Mouse (Mus musculus): ENCODE measurements around the gene Rbm3. TPM values are rescaled to one million over a fixed set of nuclear protein-coding genes. Genes with fewer than 3 reads are reported as not detected.
"Not testable (repeated sequence)": the region's sequence is repeated elsewhere in the genome, so short reads cannot be mapped to it uniquely, and the experiment has no call there.

Gene Rbm3
- polyA plus RNA-seq, 1 experiment from 2014 or later, result 336 TPM

DNA sequence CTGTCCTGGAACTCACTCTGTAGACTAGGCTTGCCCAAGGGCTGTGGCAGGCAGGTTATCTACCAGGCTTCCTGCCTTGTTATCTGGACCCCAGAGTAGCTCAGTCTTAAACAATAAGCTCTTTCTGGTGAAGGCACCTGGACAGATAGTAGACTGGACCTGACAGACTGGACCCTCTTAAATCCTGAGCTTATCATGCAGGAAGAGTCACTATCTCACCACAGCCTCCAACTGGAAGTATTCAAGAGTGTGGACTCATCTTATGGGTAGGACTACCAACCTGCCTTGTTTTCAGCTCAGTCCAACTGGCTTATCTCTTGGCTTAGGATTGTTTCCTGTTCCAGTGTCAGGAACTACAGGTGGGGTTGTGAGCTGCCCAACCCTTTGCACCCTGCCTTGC, 28.4 kb downstream of the Rbm3 start:
- H3K4me2 ChIP-seq, result no peak overlapping the region
- H3K9ac ChIP-seq, result no peak overlapping the region
- H3K27me3 ChIP-seq, result no peaks in the 10 kb centered on the region
- ATAC-seq (ENCODE audit: low read depth), result no peak
- H3K36me3 ChIP-seq, result no peaks in the 10 kb centered on the region
- H3K27ac ChIP-seq (replicated peaks), result no peak overlapping the region
- H3K4me1 ChIP-seq (replicated peaks), result no peaks in the 10 kb centered on the region
- H3K9me3 ChIP-seq, result no peaks in the 10 kb centered on the region
- H3K4me3 ChIP-seq, result no peak overlapping the region

DNA sequence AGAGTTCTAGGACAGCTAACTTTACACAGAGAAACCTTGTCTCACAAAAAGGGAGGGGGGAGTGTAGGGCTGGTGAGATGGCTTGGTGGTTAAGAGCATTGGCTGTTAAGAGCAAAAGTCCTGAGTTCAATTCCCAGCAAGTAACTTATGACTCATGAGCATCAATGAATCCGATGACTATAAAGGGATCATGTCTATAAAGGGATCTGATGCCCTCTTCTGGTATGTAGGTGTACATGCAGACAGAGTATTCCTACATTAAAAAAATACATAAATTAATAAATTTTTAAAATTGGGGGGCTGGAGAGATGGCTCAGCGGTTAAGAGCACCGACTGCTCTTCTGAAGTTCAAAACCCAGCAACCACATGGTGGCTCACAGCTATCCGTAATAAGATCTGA, 30.4 kb downstream of the Rbm3 start:
- Histone ChIP-seq H3K9ac (no peak overlapping the region), H3K36me3 (no peaks in the 10 kb centered on the region), H3K4me2 (no peak overlapping the region), H3K27me3 (no peaks in the 10 kb centered on the region), H3K9me3 (no peaks in the 10 kb centered on the region), H3K4me3 (no peak overlapping the region), H3K27ac (replicated peaks) (no peak overlapping the region), H3K4me1 (replicated peaks) (no peaks in the 10 kb centered on the region)
- ATAC-seq (ENCODE audit: low read depth), result no peak
- WGBS, result 83% methylated on average over 4 of the region's 4 CpGs

DNA sequence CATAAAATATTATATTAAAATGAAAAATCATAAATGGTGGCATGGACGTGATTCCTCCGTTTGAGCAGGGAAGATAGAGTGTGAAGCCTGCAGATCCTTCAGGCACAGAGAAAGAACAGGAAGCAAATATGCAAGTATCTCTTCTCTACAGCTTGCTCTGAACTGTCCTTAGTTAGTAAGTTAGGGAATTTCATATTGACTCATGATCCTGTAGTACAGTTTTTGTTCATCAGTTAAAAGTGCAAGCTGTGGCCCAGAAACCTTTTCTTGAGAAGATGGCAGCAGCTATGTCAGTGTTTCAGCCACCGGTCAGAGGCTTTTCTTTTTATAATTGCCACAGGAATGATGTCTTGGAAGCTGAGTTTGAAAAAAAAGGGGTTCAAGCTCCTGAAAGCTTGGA, 40.7 kb downstream of the Rbm3 start:
- no peak overlapping the region for H3K9ac ChIP-seq
- H3K27me3 ChIP-seq, result no peaks in the 10 kb centered on the region
- no peaks in the 10 kb centered on the region for H3K9me3 ChIP-seq
- H3K27ac ChIP-seq (replicated peaks), result no peak overlapping the region
- peaks cover 5% of the 10 kb centered on the region; the same call in 1 of the 2 replicates for H3K4me1 ChIP-seq (replicated peaks)
- H3K4me3 ChIP-seq, result no peak overlapping the region
- H3K4me2 ChIP-seq, result no peak overlapping the region
- no peaks in the 10 kb centered on the region for H3K36me3 ChIP-seq
- ATAC-seq (ENCODE audit: low read depth), result no peak
- 89% methylated on average over 3 of the region's 3 CpGs for WGBS

DNA sequence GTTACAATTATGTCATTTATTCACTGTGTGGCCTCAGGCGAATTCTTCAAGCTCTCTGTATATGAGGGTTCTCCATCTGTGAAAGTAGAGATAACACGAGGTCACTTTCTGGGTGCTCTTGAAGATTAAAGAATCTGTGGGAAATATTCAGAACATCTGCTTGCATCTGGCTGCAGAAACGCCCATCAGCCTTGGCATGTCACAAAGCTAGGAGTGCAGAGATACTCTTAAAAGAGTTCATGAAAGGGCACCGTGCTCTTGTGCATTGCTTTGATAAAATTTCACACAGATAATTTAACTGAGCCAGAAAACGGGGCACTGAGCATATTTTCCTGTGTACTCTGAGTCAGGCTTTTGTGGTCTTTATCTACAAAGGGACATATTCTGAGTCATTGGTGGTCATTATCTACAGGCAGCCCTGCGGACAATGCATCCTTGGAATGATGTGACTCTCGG, 43.4 kb downstream of the Rbm3 start:
- no peaks in the 10 kb centered on the region for H3K36me3 ChIP-seq
- no peak overlapping the region for H3K4me3 ChIP-seq
- H3K27ac ChIP-seq (replicated peaks), result no peak overlapping the region
- H3K9ac ChIP-seq, result no peak overlapping the region
- WGBS, result 75% methylated on average over 7 of the region's 7 CpGs
- no peak for ATAC-seq (ENCODE audit: low read depth)
- peaks cover 5% of the 10 kb centered on the region; the same call in 1 of the 2 replicates for H3K4me1 ChIP-seq (replicated peaks)
- H3K4me2 ChIP-seq, result no peak overlapping the region
- no peaks in the 10 kb centered on the region for H3K9me3 ChIP-seq
- no peaks in the 10 kb centered on the region for H3K27me3 ChIP-seq

DNA sequence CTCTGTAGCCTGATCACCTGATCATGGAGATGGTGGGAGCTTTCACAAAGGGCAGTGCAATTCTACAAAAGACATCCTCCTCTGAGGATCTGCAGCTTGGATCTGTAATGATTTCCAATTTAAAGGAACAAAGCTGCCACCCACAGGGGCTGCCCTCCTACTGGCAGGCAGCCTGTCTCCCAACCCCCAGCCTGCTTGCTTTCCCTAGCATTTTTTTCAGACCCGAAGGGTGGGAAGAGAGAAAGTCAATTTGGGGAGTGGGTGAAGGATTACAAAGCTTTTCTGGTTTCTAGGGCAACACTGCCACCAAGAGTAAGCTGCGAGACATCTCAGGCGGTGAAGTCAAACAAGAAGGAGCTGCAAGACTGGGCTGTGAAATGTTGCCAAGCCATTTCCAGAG, 44.7 kb downstream of the Rbm3 start:
- 27% methylated on average over 3 of the region's 3 CpGs for WGBS
- H3K9ac ChIP-seq, result no peak overlapping the region
- peak; percentile 63 for ATAC-seq (ENCODE audit: low read depth)
- H3K4me2 ChIP-seq, result 0 out of 2 replicates have a peak overlapping the region, but pooled peaks have one; percentile 3
- H3K4me3 ChIP-seq, result no peak overlapping the region
- H3K36me3 ChIP-seq, result no peaks in the 10 kb centered on the region
- peak overlapping the region; percentile 88 for H3K27ac ChIP-seq (replicated peaks)
- no peaks in the 10 kb centered on the region for H3K9me3 ChIP-seq
- no peaks in the 10 kb centered on the region for H3K27me3 ChIP-seq
- peaks cover 5% of the 10 kb centered on the region; the same call in 1 of the 2 replicates for H3K4me1 ChIP-seq (replicated peaks)

DNA sequence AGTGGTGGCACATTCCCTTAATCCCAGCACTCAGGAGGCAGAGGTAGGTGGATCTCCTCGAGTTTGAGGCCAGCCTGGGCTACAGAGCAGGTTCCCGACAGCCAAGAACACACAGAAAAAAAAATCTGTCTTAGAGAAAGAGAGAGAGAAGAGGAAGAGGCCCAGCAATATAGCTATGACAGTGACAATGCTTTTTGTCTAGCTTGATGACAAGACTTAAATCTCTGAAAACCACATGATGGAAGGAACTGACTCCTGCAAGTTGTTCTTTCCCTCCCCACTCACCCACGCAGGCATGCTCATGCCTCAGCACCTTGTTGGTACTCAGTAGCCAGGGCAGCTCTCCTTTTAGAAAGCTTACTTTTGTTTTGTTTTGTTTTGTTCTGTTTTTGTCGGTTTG, 46.2 kb downstream of the Rbm3 start:
- Histone ChIP-seq H3K27me3 (no peaks in the 10 kb centered on the region), H3K9ac (no peak overlapping the region), H3K9me3 (no peaks in the 10 kb centered on the region), H3K4me1 (replicated peaks) (peaks cover 5% of the 10 kb centered on the region; the same call in 1 of the 2 replicates), H3K4me2 (no peak overlapping the region), H3K36me3 (no peaks in the 10 kb centered on the region), H3K27ac (replicated peaks) (no peak overlapping the region), H3K4me3 (no peak overlapping the region)
- WGBS, result 57% methylated on average over 4 of the region's 4 CpGs
- ATAC-seq (ENCODE audit: low read depth), result no peak

DNA sequence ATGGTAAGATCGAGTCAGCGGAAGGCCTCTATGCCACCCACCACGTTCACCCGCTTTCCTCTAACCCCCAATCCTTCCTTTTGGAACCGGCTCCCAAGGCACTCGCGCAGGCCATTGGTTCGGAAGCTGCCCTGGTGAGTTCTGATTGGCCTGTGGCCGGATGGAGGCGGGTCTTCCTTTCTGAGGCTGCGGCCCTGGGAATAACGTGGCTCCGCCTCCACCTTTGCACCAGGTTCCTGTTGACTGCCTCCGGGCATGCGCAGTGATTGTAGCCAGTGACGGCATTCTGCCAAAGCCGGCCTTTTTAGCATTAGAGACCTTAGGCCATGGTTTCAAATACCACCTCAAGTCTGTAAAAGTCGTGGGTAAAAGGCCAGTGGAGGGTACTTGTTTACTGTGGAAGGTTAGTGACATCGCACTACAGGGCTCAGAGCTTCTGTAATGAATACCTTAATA, 48.9 kb downstream of the Rbm3 start:
- Histone ChIP-seq H3K9ac (0 out of 2 replicates have a peak overlapping the region, but pooled peaks have one; percentile 34), H3K4me1 (replicated peaks) (peaks cover 5% of the 10 kb centered on the region; the same call in 1 of the 2 replicates)
- WGBS, result 14% methylated on average over 19 of the region's 19 CpGs

DNA sequence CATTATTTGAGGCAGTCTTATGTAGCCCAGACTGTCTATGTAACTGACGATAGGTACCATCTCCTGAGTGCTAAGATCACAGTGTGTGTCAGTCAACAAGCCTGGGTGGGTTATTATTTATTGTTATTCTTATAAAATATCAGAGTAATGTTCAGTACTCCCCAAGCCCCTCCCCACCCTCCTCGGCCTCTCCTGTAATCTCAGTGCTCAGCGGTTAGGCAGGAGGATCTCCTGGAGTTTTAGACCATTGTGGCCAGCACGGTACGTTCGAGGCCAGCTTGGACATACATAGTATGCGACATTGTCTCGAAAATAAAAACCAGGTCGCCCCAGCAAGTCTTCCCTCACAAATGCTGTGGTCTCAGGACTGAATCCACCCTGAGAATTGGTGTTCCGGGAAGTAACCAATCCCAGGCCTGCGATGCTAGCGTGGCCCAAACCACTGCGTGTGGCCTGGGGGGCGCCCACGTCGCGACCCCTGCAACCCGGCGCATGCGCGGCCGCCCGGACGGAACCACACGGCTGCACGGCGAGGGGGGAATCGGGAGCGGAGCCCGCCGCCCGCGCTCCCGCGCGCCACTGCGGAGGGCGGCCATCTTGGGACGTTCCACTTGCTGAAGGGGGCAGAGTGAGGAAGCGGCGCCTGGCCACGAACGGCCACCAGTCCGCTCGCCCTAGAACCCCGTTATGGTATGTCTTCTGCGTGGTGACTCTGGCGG, 49.5 kb downstream of the Rbm3 start:
- not testable (repeated sequence) for H3K9me3 ChIP-seq; H3K4me1 ChIP-seq (replicated peaks); H3K36me3 ChIP-seq; H3K27me3 ChIP-seq
- 11% methylated on average over 20 of the region's 48 CpGs for WGBS
- 0 out of 2 replicates have a peak overlapping the region, but pooled peaks have one; percentile 46 for H3K27ac ChIP-seq (replicated peaks)
- ATAC-seq (ENCODE audit: low read depth), result peak; percentile 89
- peak overlapping the region; percentile 31; the same call in 1 of the 2 replicates for H3K9ac ChIP-seq
- H3K4me2 ChIP-seq, result peak overlapping the region; percentile 51
- H3K4me3 ChIP-seq, result peak overlapping the region; percentile 27

More for the DNA sequence above, 48.9 kb downstream of the Rbm3 start:
- no peaks in the 10 kb centered on the region for H3K36me3 ChIP-seq
- ATAC-seq (ENCODE audit: low read depth), result peak; percentile 94
- H3K4me3 ChIP-seq, result peak overlapping the region; percentile 22
- H3K27ac ChIP-seq (replicated peaks), result 0 out of 2 replicates have a peak overlapping the region, but pooled peaks have one; percentile 42
- H3K27me3 ChIP-seq, result no peaks in the 10 kb centered on the region
- H3K9me3 ChIP-seq, result no peaks in the 10 kb centered on the region
- peak overlapping the region; percentile 49 for H3K4me2 ChIP-seq

DNA sequence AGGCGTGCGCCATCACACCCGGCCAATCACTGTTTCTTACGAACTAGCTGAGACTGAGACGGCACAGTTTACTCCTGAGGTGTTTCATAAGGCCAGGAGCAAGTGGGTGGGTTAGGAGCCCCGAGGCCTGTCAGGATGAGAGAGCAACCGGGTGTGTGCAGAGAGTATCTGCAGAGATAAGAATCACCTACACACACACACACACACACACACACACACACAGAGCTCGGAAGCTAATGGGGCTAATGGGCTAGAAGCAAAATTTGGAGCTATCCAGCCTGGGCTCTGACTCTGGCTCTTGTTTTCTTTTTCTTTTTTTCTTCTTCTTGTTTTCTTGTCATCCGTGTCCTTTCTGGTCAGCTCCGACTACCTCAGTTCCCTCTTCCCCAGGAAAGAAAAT, 50.1 kb downstream of the Rbm3 start:
- Histone ChIP-seq H3K9ac (0 out of 2 replicates have a peak overlapping the region, but pooled peaks have one; percentile 31), H3K4me1 (replicated peaks) (peaks cover 2% of the 10 kb centered on the region; the same call in 1 of the 2 replicates), H3K4me2 (peak overlapping the region; percentile 51), H3K9me3 (no peaks in the 10 kb centered on the region), H3K27me3 (no peaks in the 10 kb centered on the region), H3K36me3 (no peaks in the 10 kb centered on the region), H3K27ac (replicated peaks) (0 out of 2 replicates have a peak overlapping the region, but pooled peaks have one; percentile 46), H3K4me3 (peak overlapping the region; percentile 27)
- ATAC-seq (ENCODE audit: low read depth), result no peak
- WGBS, result 91% methylated on average over 10 of the region's 10 CpGs

DNA sequence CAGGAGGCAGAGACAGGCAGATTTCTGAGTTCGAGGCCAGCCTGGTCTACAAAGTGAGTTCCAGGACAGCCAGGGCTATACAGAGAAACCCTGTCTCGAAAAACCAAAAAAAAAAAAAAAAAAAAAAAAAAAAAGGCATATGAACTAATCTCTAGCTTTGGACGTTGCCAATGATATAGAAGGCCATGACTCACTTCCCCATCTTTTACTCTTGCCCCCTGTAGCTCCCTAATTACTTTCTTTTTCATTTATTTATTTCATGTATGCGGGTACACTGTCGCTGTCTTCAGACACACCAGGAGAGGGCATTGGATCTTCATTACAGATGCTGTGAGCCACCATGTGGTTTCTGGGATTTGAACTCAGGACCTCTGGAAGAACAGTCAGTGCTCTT, 54.7 kb downstream of the Rbm3 start:
- H3K27me3 ChIP-seq; H3K4me1 ChIP-seq (replicated peaks); H3K36me3 ChIP-seq; H3K4me2 ChIP-seq; H3K4me3 ChIP-seq; H3K9me3 ChIP-seq; H3K27ac ChIP-seq (replicated peaks); H3K9ac ChIP-seq; ATAC-seq (ENCODE audit: low read depth): not testable (repeated sequence)
- 83% methylated on average over 4 of the region's 5 CpGs for WGBS

DNA sequence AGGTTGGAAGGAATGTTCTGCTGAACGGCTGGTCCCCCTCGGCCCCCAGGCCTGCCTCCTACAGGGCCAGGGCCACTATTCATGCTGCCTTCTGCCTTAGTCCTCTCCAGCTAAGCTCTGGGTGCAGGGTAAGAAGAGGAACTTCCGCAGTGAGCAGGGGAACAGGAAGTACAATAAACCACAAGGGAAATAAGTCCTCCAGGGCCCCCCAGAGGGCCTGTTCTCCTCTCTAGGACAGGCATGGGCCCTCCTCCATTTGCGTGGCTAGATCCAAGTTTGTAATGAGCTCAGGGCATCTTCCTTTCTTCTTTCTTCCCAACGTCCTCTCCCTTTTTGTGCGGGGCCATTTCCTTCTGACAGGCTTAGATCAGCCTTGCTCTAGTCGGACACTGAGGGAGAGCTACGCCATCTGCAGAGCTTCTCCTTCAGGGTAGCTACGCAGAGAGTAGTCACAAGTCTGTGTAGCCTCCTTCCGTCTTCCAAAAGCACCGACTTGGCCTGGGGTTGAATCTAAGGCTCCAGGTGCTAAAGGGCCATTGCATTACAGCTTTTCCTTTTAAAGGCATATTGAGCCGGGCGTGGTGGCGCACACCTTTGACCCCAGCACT, 55.2 kb downstream of the Rbm3 start, which contains the start of gene Was:
Was (minus strand) TSS at position 153 of the 608 bp plus-strand sequence.
- Histone ChIP-seq H3K9ac (no peak within 1 kb of the TSS), H3K27ac (replicated peaks) (no peak within 1 kb of the TSS)
- 86% methylated on average over 14 of the region's 14 CpGs for WGBS

DNA sequence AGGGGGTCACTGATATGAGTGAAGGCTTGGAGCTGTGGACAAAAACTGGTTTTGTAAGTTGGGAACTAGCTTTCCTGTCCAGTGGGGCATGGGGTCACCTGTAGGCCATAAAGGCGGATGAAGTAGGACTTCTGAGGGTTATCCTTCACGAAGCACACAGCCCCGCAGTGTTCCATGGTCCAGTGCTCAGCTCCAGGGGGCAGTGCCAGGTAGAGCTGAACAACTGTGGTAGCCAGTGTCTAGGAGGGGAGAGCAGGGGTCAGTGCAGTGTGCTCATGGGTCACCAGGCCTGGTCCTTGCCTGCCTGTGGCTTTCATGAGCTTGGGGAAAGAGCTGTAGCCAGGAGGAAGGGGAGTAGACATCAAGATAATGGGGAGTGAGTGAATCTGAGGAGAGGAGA, 55.9 kb downstream of the Rbm3 start:
- 85% methylated on average over 3 of the region's 3 CpGs for WGBS
- ATAC-seq (ENCODE audit: low read depth), result no peak

More for the DNA sequence above, 55.2 kb downstream of the Rbm3 start, which contains the start of gene Was:
- no peaks in the 10 kb centered on the region for H3K27me3 ChIP-seq
- no peaks in the 10 kb centered on the region for H3K36me3 ChIP-seq
- ATAC-seq (ENCODE audit: low read depth), result no peak
- no peaks in the 10 kb centered on the region for H3K9me3 ChIP-seq
- H3K4me2 ChIP-seq, result no peak within 1 kb of the TSS
- no peak within 1 kb of the TSS for H3K4me3 ChIP-seq
- H3K4me1 ChIP-seq (replicated peaks), result no peaks in the 10 kb centered on the region

More for the DNA sequence above, 55.9 kb downstream of the Rbm3 start:
- H3K4me2 ChIP-seq, result no peak overlapping the region
- H3K4me1 ChIP-seq (replicated peaks), result no peaks in the 10 kb centered on the region
- H3K36me3 ChIP-seq, result no peaks in the 10 kb centered on the region
- no peaks in the 10 kb centered on the region for H3K9me3 ChIP-seq
- no peak overlapping the region for H3K9ac ChIP-seq
- H3K27me3 ChIP-seq, result no peaks in the 10 kb centered on the region
- no peak overlapping the region for H3K27ac ChIP-seq (replicated peaks)
- no peak overlapping the region for H3K4me3 ChIP-seq
